Mouse (Mus musculus) MN1 (cell line): ENCODE measurements at regions not wholly inside any gene's neighbourhood (a gene's known extent, or its start where the extent isn't known, plus 50 kb on each side); places are given as distances from the start of the nearest gene placed in this dataset.

Source experiments
- DNase-seq: peaks from one replicate; pipeline ENCODE4 v3.0.0-alpha.2; 2016; ENCODE audit warnings: low spot score

- no peak for DNase-seq
These were observed 4549.1 kb upstream of the Gm7489 start for GRCm38 (mm10) chr15:49335523-49336040.

GRCm38 (mm10) chr15:49347029-49347428, 4537.7 kb upstream of the Gm7489 start:
- DNase-seq = no peak

GRCm38 (mm10) chr15:49356107-49356506, 4528.6 kb upstream of the Gm7489 start:
- no peak for DNase-seq

- DNase-seq = peak; percentile 16
These were observed 4488.7 kb upstream of the Gm7489 start for GRCm38 (mm10) chr15:49395966-49396365.

GRCm38 (mm10) chr15:49413665-49414064, 4471.0 kb upstream of the Gm7489 start:
- DNase-seq = no peak

GRCm38 (mm10) chr15:49451310-49451709, 4433.4 kb upstream of the Gm7489 start:
- DNase-seq = no peak

- DNase-seq = no peak
These were observed 4400.1 kb upstream of the Gm7489 start for GRCm38 (mm10) chr15:49484582-49484981.

- DNase-seq = no peak
These were observed 4391.9 kb upstream of the Gm7489 start for GRCm38 (mm10) chr15:49492836-49493235.

- DNase-seq = no peak
These were observed 4382.9 kb upstream of the Gm7489 start for GRCm38 (mm10) chr15:49501821-49502220.
